Mouse (Mus musculus) kidney, adult 8-10 months (tissue): ENCODE measurements around the gene Gltpd2.

Experiments used
- DNase-seq, 2 experiments: peaks; one replicate each; pipeline ENCODE4 v3.0.0; 2022

Gltpd2 gene

DNA sequence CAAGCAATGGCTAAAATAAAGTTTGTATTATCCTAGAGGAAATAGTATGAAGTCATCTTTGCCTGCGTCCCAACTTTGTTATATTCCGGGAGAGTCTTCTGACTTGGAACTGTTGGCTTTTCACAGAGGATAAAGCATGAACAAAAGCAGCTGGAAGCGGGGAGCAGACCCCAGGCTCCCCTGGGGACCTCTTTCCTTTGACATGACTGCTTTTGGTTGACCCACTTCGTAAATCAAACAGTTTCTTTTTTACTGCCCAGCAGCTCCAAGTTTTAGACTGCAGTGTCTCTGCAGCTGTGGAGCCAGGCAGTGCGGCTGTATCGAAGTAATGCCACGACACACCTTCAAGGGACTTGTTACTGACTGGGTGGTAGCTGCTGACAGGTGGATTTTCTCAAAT, 47.6 kb downstream of the Gltpd2 start:
- no peak for DNase-seq
